Mouse (Mus musculus): Measurements from ENCODE around the gene Olfr313. TPM values are rescaled to one million over a fixed set of nuclear protein-coding genes. Genes with fewer than 3 reads are reported as not detected.
A peak's percentile ranks its signal among the peaks of the same experiment; 100 is the strongest.
"Not testable (repeated sequence)": the region's sequence is repeated elsewhere in the genome, so short reads cannot be mapped to it uniquely, and the experiment has no call there.

Olfr313 gene
- total RNA-seq (2021): not detected

DNA sequence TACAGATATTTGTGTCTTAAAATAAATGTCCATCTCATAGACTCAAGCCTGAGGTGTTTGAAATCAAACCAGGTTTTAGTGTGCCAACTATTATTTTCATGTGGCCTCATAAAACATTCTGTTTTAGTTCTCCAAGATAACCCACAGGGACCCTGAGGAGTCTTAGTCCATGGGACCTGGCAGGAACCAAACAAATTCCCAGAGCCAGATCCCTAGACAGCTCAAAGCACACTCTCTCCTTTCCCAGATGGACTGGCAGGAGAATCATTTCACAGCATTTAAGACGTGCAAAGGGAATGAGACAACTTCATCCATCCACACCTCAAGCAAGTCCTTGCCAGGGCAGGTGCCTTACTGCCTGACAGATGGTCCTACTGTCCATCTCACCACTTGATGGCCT is at the start of gene Olfr313:
Olfr313 (plus strand) TSS at position 301 of the 400 bp plus-strand sequence.
- intact Hi-C loops (cut with DNase I); DNase-seq: not testable (repeated sequence)

DNA sequence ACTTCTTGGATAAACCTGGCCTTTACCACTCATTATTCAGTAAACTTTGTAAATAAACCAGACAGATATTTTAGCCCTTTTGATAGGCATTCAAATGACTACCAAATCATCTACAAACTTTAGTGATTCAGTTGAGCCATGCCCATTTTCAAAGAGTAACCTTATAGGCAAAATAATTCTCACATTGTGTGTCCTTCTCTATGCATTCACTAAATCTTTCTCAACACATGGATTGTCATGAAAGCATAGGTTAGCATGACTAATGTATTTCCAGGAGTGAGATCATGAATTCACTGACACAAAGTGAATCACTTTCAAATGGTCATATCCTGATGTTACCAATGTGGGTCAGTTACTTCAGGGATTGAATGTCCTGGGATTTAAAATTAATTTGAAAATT is 41.9 kb upstream of the Olfr313 start, which contains the start of gene Olfr315:
Olfr315 (plus strand) TSS at position 301 of the 400 bp plus-strand sequence.
- no peak for DNase-seq
- intact Hi-C loops (cut with DNase I): no loop called here

- no peak for DNase-seq
- intact Hi-C loops (cut with DNase I): no loop called here
Observed at GRCm38 (mm10) chr11:58782480-58783089, 32.2 kb upstream of the Olfr313 start, which contains the start of gene Olfr314. Gene Olfr314, plus strand, starts transcription at chr11:58782952.

GRCm38 (mm10) chr11:58784182-58784581 is 30.6 kb upstream of the Olfr313 start:
- intact Hi-C loops (cut with DNase I): no loop called here
- no peak for DNase-seq

GRCm38 (mm10) chr11:58787651-58788050 is 27.1 kb upstream of the Olfr313 start:
- no peak for DNase-seq
- intact Hi-C loops (cut with DNase I): no loop called here

GRCm38 (mm10) chr11:58788346-58788745 is 26.5 kb upstream of the Olfr313 start:
- DNase-seq: no peak
- intact Hi-C loops (cut with DNase I): no loop called here

DNA sequence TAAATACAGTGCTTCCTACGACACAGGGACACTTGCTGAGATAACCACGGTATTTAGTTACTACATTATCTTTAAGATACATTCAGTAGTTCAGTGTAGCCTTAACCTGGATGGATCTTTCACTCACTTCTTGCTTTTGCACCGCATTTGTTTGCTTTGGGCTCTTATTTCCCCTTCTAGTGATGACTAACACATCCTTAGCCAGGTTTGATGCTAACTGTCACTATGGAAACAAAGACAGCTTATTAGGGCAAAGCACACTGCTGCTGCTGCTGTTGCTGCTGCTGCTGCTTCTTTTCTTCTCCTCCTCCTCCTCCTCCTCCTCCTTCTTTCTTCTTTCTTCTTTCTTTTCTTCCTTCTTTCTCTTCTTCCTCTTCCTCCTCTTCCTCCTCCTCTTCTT is 25.3 kb upstream of the Olfr313 start:
- intact Hi-C loops (cut with DNase I): no loop called here
- no peak for DNase-seq

GRCm38 (mm10) chr11:58790053-58790452 is 24.7 kb upstream of the Olfr313 start:
- no peak for DNase-seq
- intact Hi-C loops (cut with DNase I): no loop called here

DNA sequence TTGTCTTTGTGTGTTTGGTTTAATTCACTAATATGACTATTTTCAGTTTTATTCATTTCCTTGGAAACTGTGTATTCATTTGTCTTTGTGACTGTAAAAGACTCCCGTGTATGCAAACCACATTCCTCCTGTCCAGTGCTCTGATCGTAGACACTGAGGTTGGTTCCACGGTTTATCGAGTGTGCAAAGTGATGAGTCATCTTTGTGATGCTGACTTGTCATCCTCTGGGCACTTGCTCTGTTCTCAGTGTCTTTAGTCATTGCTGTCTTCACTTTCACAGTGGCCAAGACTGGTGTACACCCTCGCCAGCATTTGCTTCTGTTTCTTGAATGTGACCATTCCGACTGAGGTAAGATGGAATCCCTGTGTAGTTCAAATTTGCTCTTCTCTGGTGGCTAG is 24.2 kb upstream of the Olfr313 start:
- no peak for DNase-seq
- intact Hi-C loops (cut with DNase I): no loop called here

DNA sequence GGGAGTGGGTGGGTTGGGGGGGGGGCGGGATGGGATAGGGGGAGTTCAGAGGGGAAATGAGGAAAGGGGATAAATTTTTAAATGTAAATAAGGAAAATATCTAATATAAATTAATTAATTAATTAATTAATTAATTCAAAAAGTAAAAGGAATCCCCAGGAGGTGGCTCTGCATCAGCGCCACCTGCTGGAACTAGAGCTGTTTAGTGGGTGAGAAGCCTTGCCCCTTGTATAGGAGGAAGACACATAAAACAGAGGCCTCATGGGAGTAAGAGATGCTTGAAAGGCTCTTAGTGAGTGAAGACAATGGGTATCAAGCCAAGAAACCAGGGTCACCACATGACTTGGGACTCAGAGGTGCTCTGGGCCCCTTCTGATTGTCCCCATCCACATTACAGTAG is 18.9 kb upstream of the Olfr313 start:
- intact Hi-C loops (cut with DNase I): no loop called here
- DNase-seq: no peak

- DNase-seq: peak; percentile 7 to 34
- intact Hi-C loops (cut with DNase I): no loop called here
Observed at GRCm38 (mm10) chr11:58796850-58797249, 17.9 kb upstream of the Olfr313 start.

DNA sequence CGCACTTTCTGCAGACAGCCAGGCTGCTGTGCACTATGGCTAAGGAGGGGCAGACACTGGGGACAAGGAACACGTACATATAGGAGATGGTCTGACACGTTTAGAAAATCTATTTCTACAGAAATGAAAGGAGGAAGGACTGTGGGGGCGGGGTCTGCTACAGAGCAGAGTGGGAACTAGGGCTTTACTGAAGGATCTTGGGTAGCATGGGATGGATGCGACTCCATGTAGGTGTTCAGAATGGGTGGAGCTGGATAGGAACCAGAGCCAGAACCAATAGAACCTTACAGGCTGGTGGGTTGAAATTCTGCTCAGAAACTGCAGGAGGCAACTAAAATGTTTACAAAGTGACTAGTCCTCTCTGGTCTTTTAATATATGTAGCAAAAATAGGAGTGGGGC is 15.1 kb upstream of the Olfr313 start:
- intact Hi-C loops (cut with DNase I): no loop called here
- no peak for DNase-seq

- intact Hi-C loops (cut with DNase I): no loop called here
- DNase-seq: peak; percentile 23 to 29
Observed at GRCm38 (mm10) chr11:58801558-58802228, 13.1 kb upstream of the Olfr313 start, which contains the start of gene Fam183b. Gene Fam183b, minus strand, starts transcription at chr11:58801960.

DNA sequence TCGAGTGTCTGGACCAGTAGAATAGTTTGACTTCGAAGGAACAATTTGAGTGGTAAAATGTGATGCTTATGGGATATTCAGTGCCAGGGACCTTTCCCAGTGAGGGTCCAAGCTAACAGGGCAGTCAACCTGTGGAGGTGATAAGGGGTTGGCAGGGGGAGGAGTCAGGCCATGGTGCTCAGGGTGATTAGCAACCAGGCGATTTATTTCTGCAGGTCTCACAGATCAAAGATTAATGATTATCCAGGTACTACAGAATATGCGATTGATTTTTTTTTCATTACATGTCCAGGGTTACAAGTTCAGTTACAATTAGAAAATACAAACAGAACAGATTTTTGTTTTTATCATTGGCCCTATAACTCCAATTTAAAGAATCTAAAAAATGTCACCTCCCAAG is 10.9 kb upstream of the Olfr313 start:
- DNase-seq: no peak
- intact Hi-C loops (cut with DNase I): no loop called here

DNA sequence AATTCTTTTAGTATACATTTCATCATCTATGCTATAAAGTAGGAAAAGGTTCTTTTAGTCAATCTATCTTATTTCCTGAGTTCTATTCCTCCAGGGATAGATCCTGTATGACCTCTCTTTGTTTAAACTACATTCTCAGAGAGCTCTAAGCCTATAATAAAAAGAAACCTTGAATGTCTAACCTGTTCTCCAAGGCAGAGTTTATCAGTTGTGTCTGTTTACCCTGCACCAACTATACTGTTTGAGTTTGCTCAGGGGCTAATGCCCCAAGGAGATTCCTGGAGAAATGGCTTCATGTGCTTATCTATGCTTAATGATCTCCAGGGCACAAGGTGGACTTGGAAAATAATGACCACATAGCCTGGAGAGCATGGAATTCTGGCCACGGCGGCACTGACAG is 10.4 kb upstream of the Olfr313 start:
- intact Hi-C loops (cut with DNase I): no loop called here
- no peak for DNase-seq

DNA sequence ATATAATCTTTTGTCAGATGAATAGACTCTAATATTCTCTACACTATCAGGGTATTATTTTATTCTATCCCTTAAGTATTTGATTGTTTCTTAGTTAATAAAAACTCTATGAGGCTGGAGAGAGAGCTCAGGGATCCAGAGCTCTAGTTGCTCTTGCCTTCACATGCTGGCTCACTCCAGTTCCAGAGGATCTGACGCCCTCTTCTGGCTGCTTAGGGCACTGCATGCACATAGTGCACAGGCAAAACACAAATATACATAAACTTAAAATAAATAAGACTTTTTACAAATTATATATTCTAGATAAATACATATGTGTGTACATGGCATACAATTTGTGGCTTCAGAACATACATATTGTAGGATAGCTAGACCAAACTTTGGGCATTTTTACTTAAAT is 2.8 kb upstream of the Olfr313 start:
- intact Hi-C loops (cut with DNase I): no loop called here
- no peak for DNase-seq

- DNase-seq: no peak
- intact Hi-C loops (cut with DNase I): no loop called here
Observed at GRCm38 (mm10) chr11:58815676-58816075, 876 bp downstream of the Olfr313 start.

- intact Hi-C loops (cut with DNase I): not testable (repeated sequence)
Observed at GRCm38 (mm10) chr11:58828937-58829336, 14.1 kb downstream of the Olfr313 start, which contains the start of gene Olfr312. Gene Olfr312, plus strand, starts transcription at chr11:58829237.

GRCm38 (mm10) chr11:58829764-58830163 is 15.0 kb downstream of the Olfr313 start:
- intact Hi-C loops (cut with DNase I): no loop called here
- no peak for DNase-seq

More at GRCm38 (mm10) chr11:58828937-58829336, 14.1 kb downstream of the Olfr313 start, which contains the start of gene Olfr312:
- DNase-seq: not testable (repeated sequence)

DNA sequence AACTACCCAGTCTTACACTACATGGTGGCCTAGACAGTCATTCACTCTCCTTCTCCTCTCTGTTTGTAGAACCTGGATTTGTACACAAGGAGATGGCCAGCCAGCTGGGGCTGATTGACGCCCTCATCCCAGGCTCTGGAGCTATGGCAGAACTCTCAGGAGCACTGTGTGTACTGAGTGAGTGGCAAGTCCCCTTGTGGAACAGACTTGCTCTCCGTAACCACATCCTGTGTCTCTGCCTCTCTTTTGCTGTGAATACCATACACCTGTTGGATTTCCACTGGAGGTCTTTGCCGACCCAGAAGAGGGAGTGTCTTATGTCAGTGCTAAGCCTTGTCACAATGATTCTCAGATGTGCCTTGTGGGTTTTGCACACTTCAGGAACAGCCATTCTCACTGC is 17.7 kb downstream of the Olfr313 start:
- intact Hi-C loops (cut with DNase I); DNase-seq: not testable (repeated sequence)

DNA sequence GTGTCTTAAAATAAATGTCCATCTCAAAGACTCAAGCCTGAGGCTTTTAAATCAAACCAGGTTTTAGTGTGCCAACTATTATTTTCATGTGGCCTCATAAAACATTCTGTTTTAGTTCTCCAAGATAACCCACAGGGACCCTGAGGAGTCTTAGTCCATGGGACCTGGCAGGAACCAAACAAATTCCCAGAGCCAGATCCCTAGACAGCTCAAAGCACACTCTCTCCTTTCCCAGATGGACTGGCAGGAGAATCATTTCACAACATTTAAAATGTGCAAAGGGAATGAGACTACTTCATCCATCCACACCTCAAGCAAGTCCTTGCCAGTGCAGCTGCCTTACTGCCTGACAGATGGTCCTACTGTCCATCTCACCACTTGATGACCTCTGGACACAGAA is 24.2 kb downstream of the Olfr313 start, which contains the start of gene Olfr311:
Olfr311 (plus strand) TSS at position 301 of the 400 bp plus-strand sequence.
- intact Hi-C loops (cut with DNase I); DNase-seq: not testable (repeated sequence)

- peak; percentile 96 to 97 for DNase-seq
- intact Hi-C loops (cut with DNase I): no loop called here
Observed at GRCm38 (mm10) chr11:58846919-58847461, 32.2 kb downstream of the Olfr313 start, which contains the start of gene Gm12258. Gene Gm12258, plus strand, starts transcription at chr11:58847158.
